ENCODE assay signal across 8 mouse cellular contexts in genomic region chr14:24486773-24487227, GRCm38 (mm10). TPM values are rescaled to one million over a fixed set of nuclear protein-coding genes. Genes with fewer than 3 reads are reported as not detected.
DNase-seq lines count a peak whose midpoint lies in the region; ATAC-seq and TF ChIP-seq lines count a peak whose summit lies in the region.

Gene Polr3a (minus strand): TSS chr14:24487058.
Gene Rps24 (plus strand): TSS chr14:24487125.

- ATAC-seq in kidney, embryonic 15.5 days (replicated peaks; ENCODE audit: low FRiP score) = peak; percentile 77
- peak; percentile 90 for ATAC-seq in monocyte, adult 5-6 weeks (replicated peaks; ENCODE audit: insufficient number of reproducible peaks, low FRiP score, low TSS enrichment, poor library complexity, severe bottlenecking)

- TF ChIP-seq POLR2A in bone marrow macrophage, adult 2 months (IDR thresholded peaks at IDR 0.05; ENCODE audit: borderline replicate concordance, low read depth, low read length) = no peak
- TF ChIP-seq POLR2A in embryonic fibroblast, embryonic 13.5 days (IDR thresholded peaks at IDR 0.05; ENCODE audit: low read depth, low read length) = peak; percentile 64

- WGBS in heart, embryonic 10.5 days = under 1% methylated on average over 30 of the region's 30 CpGs
- under 1% methylated on average over 30 of the region's 30 CpGs for WGBS in kidney, embryonic 15.5 days

- H3K4me1 ChIP-seq in bone marrow macrophage, adult 2 months (ENCODE audit: control insufficient read depth, insufficient read depth, low read length) = peaks cover 11% of the 10 kb centered on the region
- H3K4me1 ChIP-seq in embryonic fibroblast, embryonic 13.5 days (ENCODE audit: control insufficient read depth, insufficient read depth, low read length) = peaks cover 5% of the 10 kb centered on the region; the same call in 1 of the 2 replicates
- H3K4me1 ChIP-seq in heart, embryonic 10.5 days = peaks cover 10% of the 10 kb centered on the region
- H3K4me1 ChIP-seq in kidney, embryonic 15.5 days = peaks cover 13% of the 10 kb centered on the region

- H3K4me3 ChIP-seq in bone marrow macrophage, adult 2 months (ENCODE audit: insufficient read depth, low read length) = peak within 1 kb of the TSS; percentile 87
- H3K4me3 ChIP-seq in embryonic fibroblast, embryonic 13.5 days (ENCODE audit: insufficient read depth, low read length) = peak within 1 kb of the TSS; percentile 96
- peak within 1 kb of the TSS; percentile 96 for H3K4me3 ChIP-seq in heart, embryonic 10.5 days
- peak within 1 kb of the TSS; percentile 93 for H3K4me3 ChIP-seq in kidney, embryonic 15.5 days (replicated peaks)

- H3K9me3 ChIP-seq in heart, embryonic 10.5 days = no peaks in the 10 kb centered on the region
- no peaks in the 10 kb centered on the region for H3K9me3 ChIP-seq in kidney, embryonic 15.5 days (replicated peaks)

- peak within 1 kb of the TSS; percentile 92 for H3K9ac ChIP-seq in kidney, embryonic 15.5 days

- TF ChIP-seq CTCF in bone marrow macrophage, adult 2 months (IDR thresholded peaks at IDR 0.05; ENCODE audit: low read depth, low read length) = 0 out of 2 replicates have a peak, but pooled peaks have one; percentile 31
- peak; percentile 55 for TF ChIP-seq CTCF in embryonic fibroblast, embryonic 13.5 days (IDR thresholded peaks at IDR 0.05; ENCODE audit: borderline replicate concordance, insufficient read depth, low read length)

- H3K4me2 ChIP-seq in kidney, embryonic 15.5 days = peak within 1 kb of the TSS; percentile 73

- DNase-seq in A20 (ENCODE audit: low read depth, low spot score) (peak; percentile 94), liver (peak; percentile 89)
- peak; percentile 96 for DNase-seq in heart, embryonic 10.5 days (ENCODE audit: low spot score)
- peak; percentile 85 to 93 for DNase-seq in spleen, postnatal 4 days (ENCODE audit: low spot score in 2 of 2)

- H3K27me3 ChIP-seq in heart, embryonic 10.5 days (ENCODE audit: insufficient read depth, poor library complexity, severe bottlenecking) = no peaks in the 10 kb centered on the region
- H3K27me3 ChIP-seq in kidney, embryonic 15.5 days = no peaks in the 10 kb centered on the region

- H3K27ac ChIP-seq in bone marrow macrophage, adult 2 months (ENCODE audit: insufficient read depth, low read depth, low read length) = no peak within 1 kb of the TSS
- H3K27ac ChIP-seq in embryonic fibroblast, embryonic 13.5 days (ENCODE audit: insufficient read depth, low read length) = 0 out of 2 replicates have a peak within 1 kb of the TSS, but pooled peaks have one; percentile 22
- H3K27ac ChIP-seq in heart, embryonic 10.5 days = peak within 1 kb of the TSS; percentile 86
- peak within 1 kb of the TSS; percentile 81 for H3K27ac ChIP-seq in kidney, embryonic 15.5 days

- H3K36me3 ChIP-seq in heart, embryonic 10.5 days = peaks cover 28% of the 10 kb centered on the region
- peaks cover 29% of the 10 kb centered on the region for H3K36me3 ChIP-seq in kidney, embryonic 15.5 days

RNA-seq across cellular contexts. Expression of gene Polr3a, which starts in this region (rescaled TPM):
- 16.5 and 17.5 TPM in 2 replicates for polyA plus RNA-seq in bone marrow macrophage, adult 2 months (2012; ENCODE audit: insufficient read depth, insufficient read length, missing spikeins)
- polyA plus RNA-seq in embryonic fibroblast, embryonic 13.5 days (2011; ENCODE audit: insufficient read length, low read depth, missing spikeins) = 17.5 and 17.6 TPM in 2 replicates
- polyA plus RNA-seq in heart, embryonic 10.5 days (2016; fragmentation: Nextera tagmentation; extraction: Ambion mirVana) = 16.9 and 18.1 TPM in 2 replicates
- polyA plus RNA-seq in kidney, embryonic 15.5 days (2015; fragmentation: Nextera tagmentation; extraction: Ambion mirVana) = 19.0 and 20.4 TPM in 2 replicates
- total RNA-seq in monocyte, adult 5-6 weeks (2017) = 17.4 to 27.5 TPM (median 19.8 TPM) in 3 replicates

RNA-seq across cellular contexts. Expression of gene Rps24, which starts in this region (rescaled TPM):
- polyA plus RNA-seq in bone marrow macrophage, adult 2 months (2012; ENCODE audit: insufficient read depth, insufficient read length, missing spikeins) = 2,792 and 3,232 TPM in 2 replicates
- polyA plus RNA-seq in embryonic fibroblast, embryonic 13.5 days (2011; ENCODE audit: insufficient read length, low read depth, missing spikeins) = 2,821 and 2,984 TPM in 2 replicates
- 782 and 904 TPM in 2 replicates for polyA plus RNA-seq in heart, embryonic 10.5 days (2016; fragmentation: Nextera tagmentation; extraction: Ambion mirVana)
- 959 and 1,016 TPM in 2 replicates for polyA plus RNA-seq in kidney, embryonic 15.5 days (2015; fragmentation: Nextera tagmentation; extraction: Ambion mirVana)
- 3,726 to 4,650 TPM (median 4,279 TPM) in 3 replicates for total RNA-seq in monocyte, adult 5-6 weeks (2017)
